32 mouse cellular contexts compared by ENCODE assay signal in genomic region chr8:35971082-35971481, GRCm38 (mm10).
DNase-seq lines count a peak whose midpoint lies in the region; ATAC-seq lines count a peak whose summit lies in the region.
"Had no signal": no experiment of that assay in that cellular context is flagged by ENCODE, and none has a peak within 500 bp of the region (broad histone marks: within the 10 kb centered on the region; RNA-seq: fewer than 3 reads in every experiment).

No protein-coding gene starts in this region.

- H3K9ac ChIP-seq in stomach, embryonic 16.5 days (ENCODE audit: low read length) = no peak overlapping the region
- H3K9ac ChIP-seq in hindbrain, embryonic 11.5 days (ENCODE audit: low read depth, low read length) = no peak overlapping the region
- H3K9ac ChIP-seq: embryonic facial prominence, embryonic 15.5 days; hindbrain, embryonic 14.5 days; liver, embryonic 13.5 days; lung, embryonic 14.5 days; midbrain, embryonic 15.5 days; neural tube, embryonic 15.5 days had no signal

- no peaks in the 10 kb centered on the region for H3K9me3 ChIP-seq in stomach, embryonic 16.5 days (replicated peaks; ENCODE audit: control insufficient read depth, low read length)
- H3K9me3 ChIP-seq in hindbrain, embryonic 11.5 days (ENCODE audit: control insufficient read depth, low read length) = no peaks in the 10 kb centered on the region
- H3K9me3 ChIP-seq: embryonic facial prominence, embryonic 10.5 days; embryonic facial prominence, embryonic 15.5 days; liver, embryonic 13.5 days; midbrain, embryonic 10.5 days; midbrain, embryonic 15.5 days; neural tube, embryonic 15.5 days had no signal

- H3K27ac ChIP-seq in stomach, embryonic 16.5 days (ENCODE audit: low read length) = peak overlapping the region; percentile 51
- no peak overlapping the region for H3K27ac ChIP-seq in hindbrain, embryonic 11.5 days (ENCODE audit: low read depth, low read length)
- H3K27ac ChIP-seq: embryonic facial prominence, embryonic 10.5 days; embryonic facial prominence, embryonic 15.5 days; hindbrain, embryonic 14.5 days; layer of hippocampus, adult 2 months; liver, embryonic 13.5 days; midbrain, embryonic 10.5 days; midbrain, embryonic 15.5 days; neural tube, embryonic 15.5 days had no signal

- WGBS in stomach, embryonic 16.5 days = 72% methylated on average over 7 of the region's 7 CpGs
- WGBS in hindbrain, embryonic 11.5 days = 81% methylated on average over 7 of the region's 7 CpGs

- DNase-seq in lung, adult 18-20 months = peak; percentile 11 to 36
- DNase-seq in lung, postnatal 4 days = no peak
- peak; percentile 17 for DNase-seq in urinary bladder, postnatal 25 days (ENCODE audit: low spot score)
- DNase-seq in urinary bladder, adult 2 months (ENCODE audit: low spot score) = no peak
- no peak for DNase-seq in layer of hippocampus, adult 9-10 months (ENCODE audit: low spot score)
- DNase-seq in hindbrain, embryonic 11.5 days (ENCODE audit: low spot score) = no peak
- DNase-seq: adrenal gland, adult 2 months; adrenal gland, postnatal 36 days; cerebellum, adult 8-10 months; cerebellum, postnatal 25 days; gastrocnemius, postnatal 25 days; heart, adult 18-20 months; heart, postnatal 4 days; kidney, adult 2 months; kidney, postnatal 36 days; liver, embryonic 13.5 days; lung, embryonic 14.5 days; right cerebral cortex, postnatal 25 days; thymus, adult 2 months; thymus, postnatal 36 days had no signal

- no peak overlapping the region for H3K4me2 ChIP-seq in stomach, embryonic 16.5 days (ENCODE audit: low read depth, low read length)
- no peak overlapping the region for H3K4me2 ChIP-seq in hindbrain, embryonic 11.5 days (replicated peaks; ENCODE audit: low read depth, low read length)
- H3K4me2 ChIP-seq: embryonic facial prominence, embryonic 15.5 days; heart, embryonic 11.5 days; hindbrain, embryonic 14.5 days; liver, embryonic 13.5 days; lung, embryonic 14.5 days; midbrain, embryonic 15.5 days; neural tube, embryonic 15.5 days had no signal

- no peaks in the 10 kb centered on the region for H3K27me3 ChIP-seq in stomach, embryonic 16.5 days (ENCODE audit: control insufficient read depth, insufficient read depth, low read length)
- H3K27me3 ChIP-seq in hindbrain, embryonic 11.5 days (ENCODE audit: control insufficient read depth, insufficient read depth, low read length) = no peaks in the 10 kb centered on the region
- H3K27me3 ChIP-seq: embryonic facial prominence, embryonic 15.5 days; liver, embryonic 13.5 days; midbrain, embryonic 15.5 days; neural tube, embryonic 15.5 days had no signal

- no peaks in the 10 kb centered on the region for H3K4me1 ChIP-seq in stomach, embryonic 16.5 days (ENCODE audit: control insufficient read depth, insufficient read depth, low read length)
- no peaks in the 10 kb centered on the region for H3K4me1 ChIP-seq in hindbrain, embryonic 11.5 days (replicated peaks; ENCODE audit: control insufficient read depth, insufficient read depth, low read length)
- H3K4me1 ChIP-seq: embryonic facial prominence, embryonic 10.5 days; embryonic facial prominence, embryonic 15.5 days; liver, embryonic 13.5 days; midbrain, embryonic 10.5 days; midbrain, embryonic 15.5 days; neural tube, embryonic 15.5 days had no signal

- no peak overlapping the region for H3K4me3 ChIP-seq in stomach, embryonic 16.5 days (replicated peaks; ENCODE audit: low read length)
- H3K4me3 ChIP-seq in hindbrain, embryonic 11.5 days (ENCODE audit: low read depth, low read length) = no peak overlapping the region
- H3K4me3 ChIP-seq: embryonic facial prominence, embryonic 10.5 days; embryonic facial prominence, embryonic 15.5 days; layer of hippocampus, adult 2 months; liver, embryonic 13.5 days; midbrain, embryonic 10.5 days; midbrain, embryonic 15.5 days; neural tube, embryonic 15.5 days had no signal

- no peaks in the 10 kb centered on the region for H3K36me3 ChIP-seq in stomach, embryonic 16.5 days (ENCODE audit: control insufficient read depth, insufficient read depth, low read length)
- H3K36me3 ChIP-seq in hindbrain, embryonic 11.5 days (ENCODE audit: control insufficient read depth, insufficient read depth, low read length) = no peaks in the 10 kb centered on the region
- H3K36me3 ChIP-seq: embryonic facial prominence, embryonic 10.5 days; embryonic facial prominence, embryonic 15.5 days; liver, embryonic 13.5 days; midbrain, embryonic 10.5 days; midbrain, embryonic 15.5 days; neural tube, embryonic 15.5 days had no signal

- ATAC-seq in stomach, embryonic 16.5 days (ENCODE audit: insufficient read depth, low FRiP score) = peak; percentile 59; the same call in 1 of the 2 replicates
- ATAC-seq in hindbrain, embryonic 11.5 days (ENCODE audit: low FRiP score) = no peak
- ATAC-seq: activated CD4-positive, CD25-positive, alpha-beta regulatory T cell, adult 4 months; CD4-positive, CD25-positive, alpha-beta regulatory T cell, adult 4 months; forebrain, embryonic 14.5 days; midbrain, embryonic 15.5 days had no signal

Comparison
In these comparisons a context has a peak if more than half of its experiments do, and no peak if none do; other contexts are left out.
1. DNase-seq: peak in lung, adult 18-20 months (2 of 2) and urinary bladder, postnatal 25 days (single experiment); none in lung, postnatal 4 days (0 of 2), urinary bladder, adult 2 months (single experiment), layer of hippocampus, adult 9-10 months (single experiment) and hindbrain, embryonic 11.5 days (single experiment).